Mouse (Mus musculus): Measurements from ENCODE around the gene Epha2.

DNA sequence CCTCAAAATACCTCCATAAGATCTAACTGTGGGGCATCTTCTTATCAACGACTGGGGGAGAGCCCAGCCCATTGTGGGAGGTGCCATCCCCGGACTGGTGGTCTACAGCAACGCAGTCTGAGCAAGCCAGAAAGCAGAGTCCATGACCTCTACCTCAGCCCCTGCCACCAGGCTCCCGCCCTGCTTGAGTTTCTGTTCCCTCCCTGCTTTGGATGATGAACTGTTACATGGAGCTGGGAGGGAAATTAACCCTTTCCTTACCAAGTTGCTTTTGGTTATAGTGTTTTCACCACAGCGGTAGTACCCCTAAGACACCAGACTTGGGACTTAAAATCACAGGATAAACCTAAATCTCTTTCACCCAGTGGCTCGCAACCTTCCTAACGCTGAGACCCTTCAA lies 50.9 kb downstream of the Epha2 start:
- TF ChIP-seq POLR2A (IDR thresholded peaks at IDR 0.05; ENCODE audit: low read depth, low read length) (no peak), CTCF (IDR thresholded peaks at IDR 0.05; ENCODE audit: borderline replicate concordance, insufficient read depth, low read length) (no peak)

Measured in embryonic fibroblast, embryonic 13.5 days (primary cell).